Mouse (Mus musculus) common myeloid progenitor, adult 5-6 weeks (primary cell): Measurements from ENCODE around the gene Fam171a2. TPM values are rescaled to one million over a fixed set of nuclear protein-coding genes. Genes with fewer than 3 reads are reported as not detected.

Source experiments
- ATAC-seq: replicated peaks from 2 replicates; pipeline ENCODE4 v1.8.0; 2016; ENCODE audit warnings: low read depth, mild to moderate bottlenecking, moderate TSS enrichment, inconsistent platforms; ENCODE audit not compliant: poor library complexity, severe bottlenecking
- total RNA-seq: library from RNA; stranded (forward); fragments of 200-1000, 187-1606 nt; gene quantifications from 2 replicates; pipeline ENCODE4 v1.2.3, GENCODE M21; 2017

Fam171a2 gene
- total RNA-seq: 8.2 and 11.6 TPM in 2 replicates

GRCm38 (mm10) chr11:102447497-102447896, at the start of gene Fam171a2:
Gene Fam171a2, minus strand, starts transcription at chr11:102447682.
- peak; percentile 54 for ATAC-seq

DNA sequence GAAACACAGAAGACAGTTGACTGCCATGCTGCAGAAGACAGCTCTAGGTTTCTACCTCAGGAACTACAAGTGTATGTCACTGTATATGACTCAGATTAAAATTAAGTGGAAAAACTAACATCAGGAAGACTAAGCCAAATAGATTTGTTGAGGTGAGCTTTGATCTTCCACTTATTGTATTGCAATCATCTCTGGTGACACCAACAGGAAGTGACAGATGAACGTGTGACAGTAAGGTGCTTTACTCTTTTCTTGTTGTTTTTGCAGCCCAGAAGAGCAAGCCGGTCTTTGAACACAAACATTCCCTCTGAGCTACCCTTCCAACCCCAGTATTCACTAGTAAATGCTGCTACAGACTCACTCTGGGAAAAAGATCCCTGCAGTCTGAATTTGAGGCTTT, 49.2 kb upstream of the Fam171a2 start:
- ATAC-seq: no peak

GRCm38 (mm10) chr11:102496206-102496605, 48.7 kb upstream of the Fam171a2 start:
- ATAC-seq: no peak

DNA sequence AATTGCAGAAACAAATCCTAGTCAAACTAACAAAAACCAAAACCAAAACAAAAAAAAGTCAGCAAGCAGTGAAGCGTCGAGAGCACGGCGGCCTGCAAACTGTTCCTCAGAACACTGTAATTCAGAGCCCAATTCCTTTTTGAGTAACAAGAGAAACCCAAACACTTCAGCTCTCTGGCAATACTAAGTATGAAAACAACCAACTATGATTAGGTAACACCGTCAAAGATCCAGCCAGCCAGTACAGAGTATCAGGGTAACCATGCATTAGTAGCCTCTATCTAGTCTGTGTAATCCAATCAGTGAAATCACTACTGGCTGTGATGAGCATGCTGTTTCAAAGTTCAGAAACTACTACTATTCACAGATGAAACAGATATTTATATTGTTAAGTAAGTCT, 48.3 kb upstream of the Fam171a2 start:
- ATAC-seq: no peak

DNA sequence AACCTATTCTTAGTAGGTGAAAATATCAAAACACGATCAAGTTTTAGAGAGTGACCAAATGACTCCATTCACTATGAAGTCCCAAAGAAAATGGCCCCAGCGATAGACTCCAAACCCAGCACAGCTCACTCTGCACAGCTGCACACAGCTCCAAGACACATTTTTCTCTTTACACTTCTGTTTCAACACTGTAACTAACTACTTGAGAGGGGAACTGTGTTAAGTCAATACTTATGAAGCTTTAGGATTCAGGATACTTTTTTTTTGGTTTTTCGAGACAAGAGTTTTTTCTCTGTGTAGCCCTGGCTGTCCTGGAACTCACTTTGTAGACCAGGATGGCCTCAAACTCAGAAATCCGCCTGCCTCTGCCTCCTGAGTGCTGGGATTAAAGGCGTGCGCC, 47.6 kb upstream of the Fam171a2 start:
- ATAC-seq: no peak

- ATAC-seq: no peak
These were observed 46.7 kb upstream of the Fam171a2 start for GRCm38 (mm10) chr11:102494063-102494650.

DNA sequence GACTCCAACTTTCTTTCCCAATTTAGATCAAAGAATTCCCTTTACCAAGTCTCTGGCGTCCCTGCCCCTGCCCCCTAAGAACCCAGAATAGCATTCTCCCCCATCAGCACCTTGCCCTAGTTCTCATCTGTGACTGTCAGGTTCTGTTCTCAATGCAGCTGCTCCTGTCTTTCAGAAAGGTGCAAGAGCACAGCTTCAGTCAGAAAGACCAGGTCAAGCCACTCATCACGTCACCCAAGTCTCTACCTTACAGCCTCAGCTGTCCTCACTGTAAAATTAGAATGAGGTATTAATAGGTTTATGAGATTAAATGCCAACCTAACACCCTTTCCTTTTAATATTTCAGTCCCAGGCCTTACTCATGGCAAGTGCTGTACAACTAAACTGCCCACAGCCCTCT, 45.8 kb upstream of the Fam171a2 start:
- no peak for ATAC-seq

DNA sequence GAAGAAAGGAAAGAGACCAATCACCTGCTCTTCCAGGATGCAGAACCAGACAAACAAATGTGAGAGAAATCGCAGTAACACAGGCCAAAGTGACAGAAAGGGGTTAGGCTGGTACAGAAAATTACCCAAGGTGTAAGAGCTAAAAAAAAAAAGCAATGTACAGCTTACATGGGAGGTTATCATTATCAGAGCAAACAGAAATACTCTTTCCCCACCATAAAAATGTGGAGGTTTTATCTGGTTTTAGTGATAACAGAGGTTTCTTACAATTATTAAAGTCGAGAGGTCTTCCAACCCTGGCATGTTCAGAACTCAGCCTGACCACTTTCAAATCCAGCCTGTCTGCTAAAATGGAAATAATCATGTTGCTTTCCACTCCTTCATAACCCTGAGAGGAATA, 40.4 kb upstream of the Fam171a2 start:
- ATAC-seq: no peak

GRCm38 (mm10) chr11:102486733-102487386, 39.4 kb upstream of the Fam171a2 start:
- peak; percentile 72 for ATAC-seq

DNA sequence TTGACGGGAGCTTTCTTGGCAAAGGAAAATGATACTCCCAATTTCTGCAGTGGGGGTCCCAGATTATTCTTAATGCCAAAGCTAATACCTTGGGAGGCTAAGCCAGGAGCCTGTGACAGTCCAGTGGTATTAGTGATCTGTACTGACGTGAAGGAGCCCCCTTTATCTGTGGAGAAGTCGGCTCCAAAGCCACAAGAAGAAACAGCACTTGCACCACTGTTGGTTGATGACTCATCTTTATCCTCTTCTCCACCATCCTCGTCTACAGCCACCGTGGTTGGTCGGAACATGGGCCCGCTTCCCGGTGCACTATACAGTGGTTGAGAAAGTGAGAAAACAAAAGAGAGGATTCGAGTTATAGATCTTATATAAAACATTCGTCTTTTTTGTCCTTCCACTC, 34.3 kb upstream of the Fam171a2 start:
- no peak for ATAC-seq

- ATAC-seq: no peak
These were observed 33.4 kb upstream of the Fam171a2 start for GRCm38 (mm10) chr11:102480897-102481296.

- ATAC-seq: no peak
These were observed 32.6 kb upstream of the Fam171a2 start for GRCm38 (mm10) chr11:102480111-102480510.

DNA sequence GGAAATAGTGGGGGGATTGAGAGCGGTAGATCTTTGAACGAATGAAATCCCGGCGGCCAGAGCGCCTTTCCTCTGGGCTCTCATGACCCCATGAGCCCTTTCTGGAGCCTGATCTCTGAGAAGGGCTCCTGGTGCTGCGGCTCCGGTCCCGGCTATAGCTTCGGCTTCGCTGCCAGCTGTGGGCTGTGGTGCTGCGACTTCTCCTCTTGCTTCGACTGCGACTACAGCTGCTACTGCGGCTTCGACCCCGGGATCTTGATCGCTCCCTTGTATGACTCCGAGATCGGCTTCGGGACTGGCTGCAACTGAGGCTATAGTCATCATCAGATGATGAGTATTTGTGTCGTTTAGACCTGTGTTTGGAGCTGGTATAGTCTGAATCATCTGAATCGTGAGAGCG, 32.1 kb upstream of the Fam171a2 start:
- ATAC-seq: no peak

- 0 out of 2 replicates have a peak, but pooled peaks have one; percentile 21 for ATAC-seq
These were observed 31.2 kb upstream of the Fam171a2 start for GRCm38 (mm10) chr11:102478671-102479070.

- ATAC-seq: no peak
These were observed 27.5 kb upstream of the Fam171a2 start for GRCm38 (mm10) chr11:102475027-102475426.

GRCm38 (mm10) chr11:102469648-102470357, 22.3 kb upstream of the Fam171a2 start, which contains the start of gene Itga2b:
Gene Itga2b, minus strand, starts transcription at chr11:102470122.
- peak; percentile 75 for ATAC-seq

DNA sequence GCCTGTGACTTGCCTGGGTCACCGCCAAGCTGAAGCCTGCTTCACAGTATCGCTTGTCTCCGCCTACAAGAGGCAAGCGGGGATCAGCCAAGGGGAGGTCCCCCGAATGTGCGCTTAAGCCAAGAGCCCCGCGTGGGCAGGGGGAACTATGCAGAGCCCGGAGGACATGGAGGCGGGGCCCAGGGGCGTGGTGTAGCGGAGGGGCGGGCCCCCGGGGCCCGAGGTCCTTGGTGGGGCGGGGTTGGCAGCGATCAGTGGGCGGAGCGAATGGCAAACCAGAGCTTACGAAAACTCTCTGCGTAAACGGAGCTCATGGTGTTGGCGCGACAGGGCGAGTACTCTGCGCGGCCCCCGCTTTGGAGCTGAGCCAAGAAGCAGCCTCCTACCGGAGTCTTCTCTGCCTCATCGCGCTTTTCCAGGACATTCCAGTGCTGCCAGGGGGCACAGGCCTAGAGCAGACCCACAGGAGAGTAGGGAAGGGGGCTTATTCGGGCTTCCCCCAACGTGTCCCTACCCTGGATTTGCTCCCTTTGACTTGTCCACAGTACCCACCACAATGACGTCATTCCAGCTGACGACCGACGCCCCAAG, 19.7 kb upstream of the Fam171a2 start:
- ATAC-seq: peak; percentile 76

DNA sequence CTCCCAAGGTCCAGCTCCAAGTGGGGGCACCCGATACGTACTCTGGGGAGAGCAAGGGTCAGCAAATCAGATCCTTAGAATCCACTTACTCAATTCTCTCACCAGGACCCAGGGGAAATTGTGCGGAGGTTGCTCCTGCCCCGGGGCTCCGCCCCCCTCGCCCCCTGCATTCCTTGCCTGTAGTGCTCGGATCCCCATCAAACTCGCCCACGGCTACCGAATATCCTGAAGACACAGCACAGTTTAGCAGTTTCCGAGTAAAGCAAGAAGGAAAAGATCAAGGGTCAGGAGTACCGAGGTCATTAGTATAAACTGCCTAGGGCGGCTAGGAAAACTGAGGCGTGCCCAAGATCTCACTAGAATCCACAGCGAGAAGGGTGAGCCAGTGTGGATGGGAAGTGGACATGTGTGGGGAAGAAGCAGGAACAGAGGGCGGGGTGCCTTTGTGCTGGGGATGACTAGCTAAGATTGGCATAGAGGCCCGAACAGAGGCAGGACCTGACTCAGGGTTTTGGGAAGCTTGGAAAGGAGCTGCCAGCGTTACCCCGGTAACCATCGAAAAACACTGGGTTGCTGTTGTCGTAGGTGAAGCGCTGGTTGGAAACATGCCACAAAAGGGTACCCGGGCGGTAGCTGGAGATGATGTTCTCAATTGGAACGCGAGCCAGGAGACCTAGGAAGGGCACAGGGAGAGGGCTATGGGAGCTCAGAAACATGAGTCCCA, 18.4 kb upstream of the Fam171a2 start:
- no peak for ATAC-seq

DNA sequence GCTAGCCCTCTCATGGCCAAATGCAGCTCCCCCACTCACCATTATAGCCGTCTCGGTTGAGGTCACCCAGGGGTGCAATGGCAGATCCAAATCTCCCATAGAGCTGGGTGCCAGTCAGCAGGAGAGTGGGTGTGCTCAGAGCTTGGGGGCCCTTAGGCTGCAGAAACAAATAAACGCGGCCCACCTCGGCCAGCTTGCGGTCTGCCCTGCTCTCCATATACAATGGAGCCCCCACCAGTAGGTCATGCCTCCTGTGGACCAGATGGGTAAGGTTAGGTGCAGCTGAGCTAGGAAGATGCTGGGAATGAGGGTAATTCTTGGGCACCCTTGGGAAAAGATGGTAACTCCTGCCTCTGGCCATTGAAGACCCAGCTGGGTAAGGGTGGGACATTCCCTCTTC, 17.4 kb upstream of the Fam171a2 start:
- no peak for ATAC-seq

GRCm38 (mm10) chr11:102461764-102462163, 14.3 kb upstream of the Fam171a2 start:
- no peak for ATAC-seq
